Mouse (Mus musculus) E14TG2a.4 (cell line): ENCODE data around the gene B4galt2.

Experiments used
- H3K27me3 ChIP-seq: 2 replicates; pipeline ENCODE4 v1.6.1; 2014; ENCODE audit warnings: low read length, control low read depth; ENCODE audit not compliant: insufficient read depth
- H3K36me3 ChIP-seq: 2 replicates; pipeline ENCODE4 v1.6.1; 2014; ENCODE audit warnings: low read length, control low read depth; ENCODE audit not compliant: insufficient read depth
- H3K4me1 ChIP-seq: replicated peaks from 2 replicates; pipeline ENCODE4 v1.6.1; 2014; ENCODE audit warnings: low read depth, low read length, control low read depth
- H3K4me3 ChIP-seq: replicated peaks from 2 replicates; pipeline ENCODE4 v1.5.1; 2014; ENCODE audit warnings: mild to moderate bottlenecking, low read length
- H3K9me3 ChIP-seq: 2 replicates; pipeline ENCODE4 v1.6.1; 2014; ENCODE audit warnings: low read length, control low read depth
- CTCF ChIP-seq: conservative IDR thresholded peaks from 2 replicates; pipeline ENCODE4 v1.5.1; 2014; ENCODE audit warnings: low read length
- NANOG ChIP-seq: IDR thresholded peaks from 2 replicates; pipeline ENCODE4 v1.6.1; 2014; ENCODE audit warnings: borderline replicate concordance, low read length, mixed read lengths
- POU5F1 ChIP-seq: IDR thresholded peaks from 2 replicates; pipeline ENCODE4 v1.6.1; 2014; ENCODE audit warnings: low read length, borderline replicate concordance

The B4galt2 gene

GRCm38 (mm10) chr4:117886644-117887043, 3.4 kb upstream of the B4galt2 start:
- H3K4me1 ChIP-seq = peaks cover 61% of the 10 kb centered on the region
- H3K27me3 ChIP-seq = peaks cover 22% of the 10 kb centered on the region
- H3K36me3 ChIP-seq = peaks cover 59% of the 10 kb centered on the region
- no peaks in the 10 kb centered on the region for H3K9me3 ChIP-seq
- peak overlapping the region; percentile 98 for H3K4me3 ChIP-seq
- TF ChIP-seq CTCF = no peak
- no peak for TF ChIP-seq POU5F1
- no peak for TF ChIP-seq NANOG

DNA sequence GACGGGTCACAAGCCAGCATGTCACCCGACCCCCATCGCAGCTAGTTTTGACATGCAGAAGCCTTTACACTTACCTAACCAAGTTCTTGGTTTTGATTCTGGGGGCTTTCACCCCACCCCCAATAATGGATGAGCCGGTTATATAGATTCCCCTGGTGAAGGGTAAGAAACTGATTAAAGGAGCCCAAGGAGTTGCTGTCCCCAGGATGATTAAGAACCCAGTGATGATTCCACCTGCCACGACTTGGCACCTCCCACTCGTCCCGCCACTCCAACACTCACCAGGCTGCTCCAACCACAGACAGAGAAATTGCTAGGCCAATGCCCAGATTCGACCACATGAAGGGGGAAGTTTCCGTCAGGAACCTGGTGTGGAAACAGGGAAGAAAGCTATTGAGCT, 2.7 kb upstream of the B4galt2 start:
- H3K4me1 ChIP-seq = peaks cover 64% of the 10 kb centered on the region
- H3K9me3 ChIP-seq = no peaks in the 10 kb centered on the region
- H3K36me3 ChIP-seq = peaks cover 57% of the 10 kb centered on the region
- no peak for TF ChIP-seq POU5F1
- no peak for TF ChIP-seq CTCF
- no peak for TF ChIP-seq NANOG
- H3K27me3 ChIP-seq = peaks cover 28% of the 10 kb centered on the region
- H3K4me3 ChIP-seq = peak overlapping the region; percentile 98

GRCm38 (mm10) chr4:117885093-117885492, 1.8 kb upstream of the B4galt2 start:
- Histone ChIP-seq H3K36me3 (peaks cover 54% of the 10 kb centered on the region), H3K27me3 (peaks cover 37% of the 10 kb centered on the region), H3K4me3 (no peak overlapping the region), H3K9me3 (no peaks in the 10 kb centered on the region), H3K4me1 (peaks cover 60% of the 10 kb centered on the region)
- no peak for TF ChIP-seq NANOG
- no peak for TF ChIP-seq CTCF
- no peak for TF ChIP-seq POU5F1

DNA sequence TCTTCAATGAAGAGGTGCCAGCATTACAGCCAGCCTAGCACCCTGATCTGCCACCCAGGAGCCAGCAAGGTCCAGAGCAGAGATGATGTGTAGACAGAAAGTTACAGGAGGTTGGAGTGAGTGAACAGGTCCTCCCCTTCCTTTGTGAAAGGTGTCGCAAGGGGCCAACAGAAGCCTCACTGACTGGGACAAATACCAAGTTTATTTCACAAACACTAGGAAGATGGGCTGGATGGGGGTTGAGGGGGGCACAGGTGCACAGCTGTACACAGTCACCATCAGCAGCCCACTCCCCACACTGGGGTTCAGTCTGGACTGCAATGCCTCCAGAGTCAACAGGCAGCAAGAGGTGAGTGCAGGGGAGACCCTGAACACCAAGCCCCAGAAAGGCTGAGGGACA, 859 bp upstream of the B4galt2 start:
- peak overlapping the region; percentile 90 for H3K4me3 ChIP-seq
- no peaks in the 10 kb centered on the region for H3K9me3 ChIP-seq
- TF ChIP-seq POU5F1 = no peak
- H3K27me3 ChIP-seq = peaks cover 41% of the 10 kb centered on the region
- peaks cover 51% of the 10 kb centered on the region for H3K4me1 ChIP-seq
- H3K36me3 ChIP-seq = peaks cover 49% of the 10 kb centered on the region

- Histone ChIP-seq H3K4me1 (peaks cover 34% of the 10 kb centered on the region), H3K27me3 (peaks cover 46% of the 10 kb centered on the region), H3K36me3 (peaks cover 26% of the 10 kb centered on the region), H3K9me3 (no peaks in the 10 kb centered on the region), H3K4me3 (no peak overlapping the region)
- TF ChIP-seq NANOG (no peak), POU5F1 (no peak), CTCF (no peak)
Measured at GRCm38 (mm10) chr4:117878703-117879102, 4.6 kb downstream of the B4galt2 start.

DNA sequence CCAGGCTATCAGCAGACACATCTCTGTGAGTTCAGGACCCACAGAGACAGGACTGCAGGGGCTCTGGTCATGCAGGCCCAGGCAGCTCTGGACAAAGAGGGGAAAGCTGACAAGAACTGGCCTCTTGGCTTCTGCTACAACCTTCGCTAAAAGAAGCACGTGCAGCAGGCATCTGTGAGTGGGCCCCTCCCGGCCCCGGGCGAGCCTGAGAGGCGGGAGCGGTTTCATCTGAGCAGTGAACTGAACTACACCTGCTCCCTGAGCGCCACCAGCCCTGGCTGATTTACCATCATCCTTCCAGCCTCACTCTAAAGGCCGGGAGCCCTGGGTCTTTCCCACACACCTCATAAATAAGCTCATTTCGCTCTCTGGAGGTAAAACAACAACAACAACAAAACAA, 5.0 kb downstream of the B4galt2 start:
- Histone ChIP-seq H3K9me3 (no peaks in the 10 kb centered on the region), H3K4me1 (peaks cover 32% of the 10 kb centered on the region), H3K4me3 (no peak overlapping the region), H3K36me3 (peaks cover 30% of the 10 kb centered on the region), H3K27me3 (peaks cover 44% of the 10 kb centered on the region)
- no peak for TF ChIP-seq CTCF

GRCm38 (mm10) chr4:117873615-117874014, 9.7 kb downstream of the B4galt2 start:
- no peak overlapping the region for H3K4me3 ChIP-seq
- H3K9me3 ChIP-seq = no peaks in the 10 kb centered on the region
- peaks cover 21% of the 10 kb centered on the region for H3K36me3 ChIP-seq
- peaks cover 40% of the 10 kb centered on the region for H3K4me1 ChIP-seq
- TF ChIP-seq NANOG = no peak
- peaks cover 41% of the 10 kb centered on the region for H3K27me3 ChIP-seq

DNA sequence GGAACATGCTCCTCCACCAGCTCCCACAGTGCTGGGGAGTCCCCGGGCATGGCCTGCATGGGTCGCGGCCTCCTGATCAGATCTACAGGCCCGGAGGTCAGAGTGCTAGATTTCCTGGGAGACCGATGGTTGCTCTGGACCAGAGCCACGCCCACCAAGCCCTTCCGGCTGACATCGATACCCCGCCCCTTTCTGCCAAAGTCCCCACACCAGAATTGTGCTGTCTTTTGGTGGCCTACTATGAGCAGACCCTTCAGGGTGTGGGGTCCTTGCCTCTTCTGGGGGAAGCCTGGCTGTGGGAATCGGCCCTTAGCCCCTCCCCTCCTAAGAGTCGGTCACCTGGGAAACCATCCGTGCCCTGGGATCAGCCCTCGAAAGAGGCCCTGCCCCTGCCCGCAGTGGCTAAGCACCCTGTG, 10.8 kb downstream of the B4galt2 start, which contains the start of gene Ccdc24:
Ccdc24 (minus strand) TSS at position 87 of the 416 bp plus-strand sequence.
- TF ChIP-seq POU5F1 (no peak), NANOG (no peak), CTCF (no peak)
- Histone ChIP-seq H3K27me3 (peaks cover 42% of the 10 kb centered on the region), H3K36me3 (peaks cover 18% of the 10 kb centered on the region), H3K4me1 (peaks cover 39% of the 10 kb centered on the region), H3K4me3 (peak within 1 kb of the TSS; percentile 56), H3K9me3 (no peaks in the 10 kb centered on the region)

GRCm38 (mm10) chr4:117871787-117872186, 11.5 kb downstream of the B4galt2 start:
- H3K36me3 ChIP-seq = peaks cover 11% of the 10 kb centered on the region
- peaks cover 39% of the 10 kb centered on the region for H3K4me1 ChIP-seq
- no peaks in the 10 kb centered on the region for H3K9me3 ChIP-seq
- no peak for TF ChIP-seq POU5F1
- TF ChIP-seq CTCF = no peak
- no peak for TF ChIP-seq NANOG
- 0 out of 2 replicates have a peak overlapping the region, but pooled peaks have one; percentile 10 for H3K4me3 ChIP-seq
- peaks cover 46% of the 10 kb centered on the region for H3K27me3 ChIP-seq

GRCm38 (mm10) chr4:117870437-117870836, 12.8 kb downstream of the B4galt2 start:
- Histone ChIP-seq H3K4me1 (peaks cover 39% of the 10 kb centered on the region), H3K4me3 (no peak overlapping the region), H3K27me3 (peaks cover 57% of the 10 kb centered on the region), H3K36me3 (peaks cover 10% of the 10 kb centered on the region; the same call in 1 of the 2 replicates), H3K9me3 (no peaks in the 10 kb centered on the region)
- no peak for TF ChIP-seq CTCF
- no peak for TF ChIP-seq NANOG
- no peak for TF ChIP-seq POU5F1
